Mouse (Mus musculus): Measurements from ENCODE around the gene Ecd. TPM values are rescaled to one million over a fixed set of nuclear protein-coding genes. Genes with fewer than 3 reads are reported as not detected.

The Ecd gene
- 31.1 TPM for polyA plus RNA-seq (2014; fragmentation: Illumina TruSeq; extraction: RNeasy Lipid Tissue Mini Kit (QIAGEN cat#74804); ENCODE audit: low read depth, low replicate concordance)

GRCm38 (mm10) chr14:20347991-20348541 is at the start of gene Ecd, which contains the start of gene Fam149b:
Ecd (minus strand) TSS chr14:20348121.
Fam149b (plus strand) TSS chr14:20348162.

DNA sequence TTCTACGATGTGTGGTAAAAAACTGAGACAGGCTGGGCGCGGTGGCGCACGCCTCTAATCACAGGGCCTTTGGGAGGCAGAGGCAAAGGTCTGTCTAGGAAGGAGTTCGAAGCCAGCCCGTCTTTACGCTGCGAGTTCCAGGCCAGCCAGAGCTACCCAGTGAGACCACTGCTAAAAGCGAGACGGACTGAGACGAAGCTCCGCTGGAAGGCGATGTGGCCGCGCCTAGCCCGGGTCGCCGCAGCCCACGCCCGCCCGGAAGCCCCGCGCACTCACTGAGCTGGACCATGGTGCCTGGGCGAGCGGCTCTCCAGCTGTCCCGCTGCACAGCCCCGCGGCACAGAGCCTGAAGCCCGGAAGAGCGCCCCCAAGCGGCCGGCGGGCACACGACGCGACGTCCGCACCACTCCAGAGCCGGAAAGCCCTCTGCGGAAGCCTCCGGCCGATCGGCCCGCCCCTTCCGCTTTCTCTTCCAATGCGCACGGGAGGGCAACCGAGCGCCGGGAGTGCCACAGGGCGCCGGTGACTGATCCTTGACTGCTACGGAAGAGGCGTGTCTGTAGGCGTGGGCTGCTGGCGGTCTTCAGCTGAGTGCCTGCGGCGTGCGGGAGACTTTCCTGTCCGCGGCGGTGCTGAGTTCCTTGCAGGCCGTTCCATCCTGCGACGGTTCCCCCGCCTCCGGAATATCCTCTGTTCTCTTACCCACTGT is 45.4 kb upstream of the Ecd start, which contains the start of gene Mrps16:
Gene Mrps16 (minus strand): TSS at position 430 of the 709 bp plus-strand sequence.

GRCm38 (mm10) chr14:20388441-20389129 is 40.7 kb upstream of the Ecd start, which contains the start of gene Dnajc9:
Dnajc9 (minus strand) TSS chr14:20388910.

DNA sequence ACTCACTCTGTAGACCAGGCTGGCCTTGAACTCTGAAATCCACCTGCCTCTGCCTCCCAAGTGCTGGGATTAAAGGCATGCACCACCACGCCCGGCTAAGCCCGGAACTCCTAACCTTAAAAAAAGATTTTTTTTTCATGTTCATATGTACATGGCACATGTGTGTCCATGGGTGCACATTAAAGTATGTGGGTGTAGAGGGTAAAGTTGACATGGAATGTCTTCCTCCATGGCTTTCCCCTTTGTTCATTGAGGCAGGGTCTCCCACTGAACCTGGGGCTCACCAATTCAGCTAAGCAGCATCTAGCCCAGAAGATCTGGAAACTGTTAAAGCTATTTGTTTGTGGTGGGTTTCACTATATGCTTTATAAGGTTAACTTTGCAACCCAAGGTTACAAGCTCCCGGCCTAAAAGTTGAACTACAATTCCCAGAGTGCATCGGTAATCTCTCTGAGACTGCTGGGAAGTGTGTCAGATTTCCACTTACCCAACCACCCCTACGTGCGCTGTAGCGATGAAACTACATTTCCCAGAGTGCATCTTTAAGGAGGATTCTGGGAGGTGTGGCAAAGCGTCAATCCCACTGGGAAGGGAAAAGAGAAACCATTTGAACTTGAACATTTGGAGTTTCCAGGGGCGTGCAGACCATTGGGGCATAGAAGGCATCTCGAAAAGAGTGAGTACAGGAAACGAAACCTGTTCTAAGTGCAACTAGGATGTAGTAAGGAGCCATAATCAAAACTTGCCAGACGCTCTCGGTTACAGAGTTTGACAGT is 53.6 kb downstream of the Ecd start, which contains the start of gene Nudt13:
Gene Nudt13 (plus strand): TSS at position 581 of the 776 bp plus-strand sequence.

Other genes starting within 250 kb of the Ecd start
- gene Saysd1, start 209.6 kb downstream of the Ecd start, polyA plus RNA-seq (2014; fragmentation: Illumina TruSeq; extraction: RNeasy Lipid Tissue Mini Kit (QIAGEN cat#74804); ENCODE audit: low read depth, low replicate concordance), result 2.9 TPM
- 2.0 TPM for gene Kcnk5, start 166.3 kb downstream of the Ecd start, polyA plus RNA-seq (2014; fragmentation: Illumina TruSeq; extraction: RNeasy Lipid Tissue Mini Kit (QIAGEN cat#74804); ENCODE audit: low read depth, low replicate concordance)
- gene Kcnk16, start 78.9 kb downstream of the Ecd start, polyA plus RNA-seq (2014; fragmentation: Illumina TruSeq; extraction: RNeasy Lipid Tissue Mini Kit (QIAGEN cat#74804); ENCODE audit: low read depth, low replicate concordance), result not detected
- gene Nudt13, start 53.4 kb downstream of the Ecd start, polyA plus RNA-seq (2014; fragmentation: Illumina TruSeq; extraction: RNeasy Lipid Tissue Mini Kit (QIAGEN cat#74804); ENCODE audit: low read depth, low replicate concordance), result 15.6 TPM
- 35.2 TPM for gene Fam149b, start within 50 bp of the Ecd start, polyA plus RNA-seq (2014; fragmentation: Illumina TruSeq; extraction: RNeasy Lipid Tissue Mini Kit (QIAGEN cat#74804); ENCODE audit: low read depth, low replicate concordance)
- gene Dnajc9, start 40.8 kb upstream of the Ecd start, polyA plus RNA-seq (2014; fragmentation: Illumina TruSeq; extraction: RNeasy Lipid Tissue Mini Kit (QIAGEN cat#74804); ENCODE audit: low read depth, low replicate concordance), result 192 TPM
- gene Mrps16, start 45.5 kb upstream of the Ecd start, polyA plus RNA-seq (2014; fragmentation: Illumina TruSeq; extraction: RNeasy Lipid Tissue Mini Kit (QIAGEN cat#74804); ENCODE audit: low read depth, low replicate concordance), result 7.9 TPM
- 0.87 TPM for gene Cfap70, start 104.1 kb upstream of the Ecd start, polyA plus RNA-seq (2014; fragmentation: Illumina TruSeq; extraction: RNeasy Lipid Tissue Mini Kit (QIAGEN cat#74804); ENCODE audit: low read depth, low replicate concordance)
- 208 TPM for gene Anxa7, start 132.0 kb upstream of the Ecd start, polyA plus RNA-seq (2014; fragmentation: Illumina TruSeq; extraction: RNeasy Lipid Tissue Mini Kit (QIAGEN cat#74804); ENCODE audit: low read depth, low replicate concordance)
- gene Mss51, start 148.8 kb upstream of the Ecd start, polyA plus RNA-seq (2014; fragmentation: Illumina TruSeq; extraction: RNeasy Lipid Tissue Mini Kit (QIAGEN cat#74804); ENCODE audit: low read depth, low replicate concordance), result 1.2 TPM
- gene Ppp3cb, start 198.5 kb upstream of the Ecd start, polyA plus RNA-seq (2014; fragmentation: Illumina TruSeq; extraction: RNeasy Lipid Tissue Mini Kit (QIAGEN cat#74804); ENCODE audit: low read depth, low replicate concordance), result 254 TPM